Mouse (Mus musculus) heart, postnatal 25 days (tissue): Measurements from ENCODE around the gene Traf5. TPM values are rescaled to one million over a fixed set of nuclear protein-coding genes. Genes with fewer than 3 reads are reported as not detected.

Source experiments
- DNase-seq: peaks from one replicate; pipeline ENCODE4 v3.0.0; 2022; ENCODE audit warnings: low spot score
- intact Hi-C: fragments of 180-260 bp; cut with DNase I; formaldehyde crosslinking; loops from one replicate; pipeline ENCODE4 v1.15.1; 2025
- total RNA-seq, 2 experiments: library from RNA; stranded (reverse); gene quantifications; 2 replicates each; pipeline ENCODE4 v1.2.3; 2021

Traf5 gene
- total RNA-seq = 1 to 10 TPM; 7.0 to 7.5 TPM

DNA sequence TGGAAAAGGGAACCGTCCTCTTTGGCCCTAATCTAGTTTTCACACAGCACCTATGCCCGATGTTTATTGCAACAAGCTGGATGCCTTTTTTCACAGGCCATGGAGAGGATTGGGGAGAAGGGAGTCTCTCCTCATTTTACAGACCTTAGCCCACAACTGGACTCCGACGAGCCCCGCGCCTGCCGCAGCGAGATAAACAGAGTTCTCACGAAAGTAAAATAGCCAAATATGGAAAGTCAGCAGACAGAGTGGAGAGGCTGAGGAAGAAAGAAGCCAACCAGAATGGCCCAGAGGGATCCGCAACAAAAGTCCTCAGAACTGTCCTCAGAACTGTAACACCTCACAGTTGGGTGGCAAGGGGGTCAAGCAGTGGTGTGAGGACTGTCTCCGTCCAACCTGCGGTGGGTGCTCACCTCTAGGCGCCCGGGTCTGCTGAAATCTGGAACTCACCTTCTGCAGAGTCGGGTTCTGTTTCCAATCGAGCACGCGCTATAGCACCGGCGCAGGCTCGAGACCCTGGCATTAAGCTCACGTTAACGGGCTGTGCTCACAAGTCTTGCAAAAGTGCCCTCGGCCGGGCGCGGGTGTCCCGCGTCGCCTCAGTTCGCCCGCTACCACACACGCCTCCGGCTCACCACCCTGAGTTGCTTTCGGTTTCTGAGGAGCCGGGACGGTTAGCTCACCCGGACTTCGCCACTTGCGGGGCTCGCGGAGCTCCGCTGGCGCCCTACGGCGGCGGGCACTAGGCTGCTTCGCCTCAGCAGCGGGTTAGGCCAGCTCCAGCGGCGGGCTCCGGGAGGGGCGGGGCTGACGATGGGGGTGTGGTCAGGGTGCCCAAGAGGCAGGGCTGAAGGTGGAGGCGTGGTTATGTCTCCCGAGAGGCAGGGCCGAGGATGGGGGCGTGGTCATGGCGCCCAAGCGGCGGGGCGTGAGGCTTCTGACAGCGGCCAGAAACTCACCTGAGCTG is at the start of gene Traf5:
Traf5 (minus strand) TSS at position 754 of the 967 bp plus-strand sequence.
- intact Hi-C loops = loop anchor here (2.0 to 5.0 kb wide), 3 partner anchors 31 to 515 kb away; partner anchors contain the start of genes Dtl and Ints7

DNA sequence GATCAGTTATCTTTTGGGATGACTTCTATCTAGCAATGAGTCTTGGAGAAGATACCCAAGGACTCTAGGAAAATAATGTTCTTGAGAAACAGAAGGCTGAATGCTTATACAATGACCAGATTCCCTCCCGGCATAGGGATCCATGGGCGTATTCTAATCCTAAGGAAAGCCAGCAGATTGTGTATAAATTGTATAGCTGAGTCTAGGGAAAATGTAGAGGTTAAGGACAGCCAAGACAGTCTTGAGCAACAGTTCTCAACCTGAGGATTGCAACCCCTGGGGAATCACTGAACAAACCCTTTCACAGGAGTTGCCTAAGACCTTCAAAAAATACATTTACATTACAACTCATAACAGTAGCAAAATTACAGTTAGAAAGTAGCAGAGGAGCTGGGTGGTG is 48.0 kb upstream of the Traf5 start:
- intact Hi-C loops = no loop called here
- no peak for DNase-seq

More for the DNA sequence above, at the start of gene Traf5:
- DNase-seq = peak; percentile 92

DNA sequence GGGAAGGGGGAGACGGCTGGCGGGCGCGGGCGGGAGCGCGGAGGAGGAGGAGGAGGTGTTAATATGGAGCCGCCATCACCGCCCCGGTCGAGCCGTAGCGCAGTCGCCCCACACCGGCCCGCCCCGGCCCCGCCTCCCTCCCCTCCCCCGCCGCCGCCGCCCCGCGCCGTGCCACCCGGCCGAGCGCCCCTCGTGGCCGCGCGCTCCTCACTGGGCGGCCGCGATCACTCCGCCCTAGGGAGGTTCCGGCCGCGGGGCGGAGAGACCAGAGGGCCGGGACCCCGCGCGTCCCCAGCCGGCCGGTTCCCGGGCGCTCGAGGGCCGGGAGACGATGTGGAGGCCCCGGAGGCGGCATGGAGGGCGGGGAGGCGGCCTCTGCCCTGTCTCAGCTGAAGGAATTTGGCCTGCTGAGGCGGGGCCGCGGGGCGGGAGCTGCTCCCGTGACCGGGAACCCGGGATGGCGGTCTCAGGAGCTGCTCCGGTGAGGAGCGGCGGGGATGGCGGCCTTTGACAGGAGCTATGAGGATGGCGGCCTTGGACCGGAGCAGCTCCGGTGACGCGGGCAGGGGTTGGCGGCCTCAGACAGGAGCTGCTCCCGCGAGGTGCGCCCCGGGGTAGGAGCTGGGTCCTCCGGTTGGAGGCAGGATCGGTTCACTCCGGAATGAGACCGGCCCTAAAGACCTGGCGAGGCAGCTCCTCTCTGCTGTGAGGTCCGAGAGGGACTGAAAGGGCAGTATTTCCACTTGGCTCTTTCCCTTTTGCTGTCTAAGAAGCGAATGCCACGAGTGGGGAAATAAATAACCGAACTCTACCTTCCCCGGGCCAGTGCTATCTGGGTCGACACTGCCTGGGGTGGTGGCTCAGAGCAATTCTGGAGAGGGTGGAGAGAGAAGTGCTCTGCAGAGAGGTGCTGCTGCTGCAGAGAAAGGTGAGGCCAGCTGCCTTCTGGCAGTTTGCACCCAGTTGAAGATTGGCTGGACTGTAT is 45.9 kb upstream of the Traf5 start, which contains the start of gene Rcor3:
Rcor3 (minus strand) TSS at position 137 of the 985 bp plus-strand sequence.
- DNase-seq = peak; percentile 81
- intact Hi-C loops = no loop called here

DNA sequence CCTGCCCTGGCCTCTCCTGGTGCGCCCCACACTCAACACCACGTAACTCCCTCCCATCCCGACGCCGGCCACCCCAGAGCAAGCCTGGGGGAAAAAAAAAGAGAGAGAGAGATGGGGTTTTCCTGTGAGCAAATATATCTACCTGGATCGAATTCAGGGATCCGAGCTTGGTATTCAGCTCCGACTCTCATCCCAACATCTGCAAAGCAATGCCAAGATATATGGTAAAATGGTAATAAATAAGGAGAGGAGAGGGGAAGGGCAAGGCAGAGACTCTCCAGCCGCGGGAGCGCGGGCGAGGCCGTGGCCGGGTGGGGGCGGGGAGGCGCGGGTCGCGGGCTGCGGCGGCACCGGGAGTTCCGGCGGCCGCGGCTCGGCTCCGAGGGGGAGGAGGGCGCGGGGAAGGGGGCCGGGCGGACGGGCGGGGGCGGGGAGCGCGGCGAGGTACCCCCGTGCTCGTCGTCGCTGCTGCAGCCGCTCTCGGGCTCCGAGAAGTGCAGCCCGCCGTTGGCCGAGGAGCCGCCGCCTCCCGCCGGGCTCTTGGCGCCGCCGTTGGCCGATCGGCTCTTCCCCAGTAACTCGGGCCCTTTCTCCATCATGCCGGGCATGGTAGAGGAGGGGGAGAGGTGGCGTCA is 45.0 kb upstream of the Traf5 start:
- intact Hi-C loops = no loop called here
- no peak for DNase-seq

DNA sequence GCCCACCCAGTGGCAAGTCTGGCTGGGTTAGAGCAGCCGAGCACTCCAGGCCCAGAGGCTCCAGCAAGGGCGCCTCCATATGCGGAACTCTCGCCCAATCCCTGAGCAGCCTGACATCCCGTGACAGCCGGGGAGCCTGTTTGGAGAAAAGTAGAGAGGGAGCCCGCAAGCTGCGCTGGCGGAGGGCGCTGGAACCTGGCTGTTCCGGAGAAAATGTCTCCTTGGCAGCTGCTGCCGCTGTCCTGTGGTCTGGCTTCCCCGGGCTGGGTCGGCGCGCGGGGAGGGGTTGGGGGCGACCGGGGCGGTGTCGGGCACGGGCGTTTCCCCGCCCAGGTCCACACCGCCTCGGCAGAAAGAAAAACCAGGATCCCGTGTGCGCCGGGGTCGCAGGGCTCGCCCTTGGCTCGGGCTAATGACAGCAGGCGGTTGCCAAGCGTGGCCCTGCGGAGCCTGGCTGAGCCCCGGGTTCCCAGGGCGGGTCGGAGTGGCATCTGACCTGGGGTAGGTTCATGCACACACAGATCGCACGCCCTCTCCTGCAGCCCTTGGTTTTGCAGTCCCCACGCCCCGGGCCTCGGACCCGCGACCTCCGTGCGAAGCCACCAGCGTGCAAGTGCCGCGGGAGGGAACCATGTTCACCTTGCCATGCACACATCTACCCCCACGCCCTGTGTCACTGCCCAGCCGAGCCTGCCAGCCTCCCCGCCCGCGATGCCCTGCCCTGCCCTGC is 44.4 kb upstream of the Traf5 start:
- intact Hi-C loops = no loop called here
- DNase-seq = peak; percentile 75

DNA sequence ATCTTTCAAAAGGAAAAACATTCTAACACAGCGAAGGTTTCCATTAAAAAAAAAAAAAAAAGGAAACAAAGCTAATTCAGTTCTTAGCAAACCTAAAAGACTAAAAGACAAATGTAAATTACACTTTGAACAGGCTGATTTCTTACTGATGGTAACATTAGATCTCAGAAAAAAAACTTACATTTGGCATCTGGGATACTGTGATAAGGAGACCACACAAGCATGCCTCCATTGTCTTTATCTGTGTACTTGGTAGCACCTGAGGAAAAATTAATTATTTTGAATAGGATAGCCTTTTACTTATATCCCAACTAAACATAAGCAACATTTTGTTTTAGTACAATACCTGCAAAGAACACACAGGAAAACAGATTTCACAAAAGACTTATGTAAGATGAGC is 37.8 kb upstream of the Traf5 start:
- intact Hi-C loops = no loop called here
- DNase-seq = no peak

DNA sequence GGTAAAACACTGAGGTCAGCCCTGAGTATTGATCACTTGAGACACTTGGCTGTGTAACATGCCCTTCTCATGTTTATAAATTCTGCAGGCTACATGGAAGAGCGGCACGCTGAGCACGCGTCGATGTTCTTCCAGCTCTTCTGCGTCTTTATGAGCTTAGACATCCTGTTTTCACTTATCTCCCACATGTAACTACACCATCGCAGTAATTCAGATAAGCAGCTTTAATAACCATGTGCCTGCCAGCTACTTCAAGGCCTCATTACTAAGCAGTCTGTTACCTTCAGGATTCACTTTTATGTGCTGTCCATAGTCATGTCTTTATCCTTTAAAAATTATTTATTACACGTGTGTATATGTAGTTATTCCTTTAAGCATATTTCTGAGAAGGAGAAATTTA is 36.0 kb upstream of the Traf5 start:
- intact Hi-C loops = no loop called here
- no peak for DNase-seq

DNA sequence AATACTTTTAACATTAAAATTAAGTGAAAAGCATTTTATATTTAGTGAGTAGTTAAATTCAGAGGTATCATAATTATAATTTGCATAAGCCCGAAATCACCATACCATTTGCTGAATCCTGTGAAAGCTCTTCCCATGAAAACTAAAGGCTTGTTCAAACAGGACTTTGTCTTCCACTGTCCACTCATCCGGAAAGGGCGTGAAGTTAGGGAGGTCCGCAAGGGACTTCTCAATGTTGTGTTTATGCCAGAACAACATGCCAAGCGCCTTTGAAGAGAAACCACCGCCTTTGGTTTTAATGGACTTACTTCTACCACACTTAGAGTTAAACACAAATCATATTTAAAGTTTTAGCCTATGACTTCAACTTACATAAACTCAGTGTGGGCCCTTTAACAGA is 33.4 kb upstream of the Traf5 start:
- intact Hi-C loops = no loop called here
- DNase-seq = no peak

DNA sequence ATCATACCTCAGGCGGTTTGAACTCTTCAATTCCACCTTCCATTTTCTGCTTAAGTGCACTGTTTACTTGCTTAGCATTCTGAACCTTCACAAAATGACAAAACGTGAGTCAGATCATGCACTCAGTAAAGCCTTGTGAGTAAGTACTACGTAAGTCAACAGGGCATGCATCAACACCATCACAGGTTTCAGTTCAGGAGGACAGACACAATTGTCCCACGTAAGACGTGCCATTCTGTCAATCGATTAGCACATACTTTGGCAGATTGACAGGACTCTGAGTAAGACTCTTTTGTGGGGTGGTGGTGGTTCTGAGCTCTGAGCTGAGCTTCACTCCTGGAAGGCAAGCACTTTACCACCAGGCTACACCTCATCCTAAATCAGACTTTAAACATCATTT is 23.9 kb upstream of the Traf5 start:
- DNase-seq = no peak
- intact Hi-C loops = no loop called here

DNA sequence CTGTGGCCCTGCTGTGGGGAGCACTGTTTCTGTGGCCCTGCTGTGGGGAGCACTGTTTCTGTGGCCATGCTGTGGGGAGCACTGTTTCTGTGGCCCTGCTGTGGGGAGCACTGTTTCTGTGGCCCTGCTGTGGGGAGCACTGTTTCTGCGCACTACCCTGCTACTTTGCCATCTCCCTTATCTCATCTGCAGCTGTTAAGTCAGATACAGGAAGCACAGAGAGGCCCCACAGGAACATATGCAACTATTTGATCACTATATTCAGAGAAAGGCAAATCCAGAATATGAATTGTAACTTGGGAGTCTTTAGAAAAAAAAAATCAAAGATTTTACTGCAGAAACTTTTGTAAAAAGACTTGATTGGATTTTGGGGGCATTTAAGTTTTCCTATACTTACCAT is 23.0 kb upstream of the Traf5 start:
- intact Hi-C loops = no loop called here
- DNase-seq = no peak

DNA sequence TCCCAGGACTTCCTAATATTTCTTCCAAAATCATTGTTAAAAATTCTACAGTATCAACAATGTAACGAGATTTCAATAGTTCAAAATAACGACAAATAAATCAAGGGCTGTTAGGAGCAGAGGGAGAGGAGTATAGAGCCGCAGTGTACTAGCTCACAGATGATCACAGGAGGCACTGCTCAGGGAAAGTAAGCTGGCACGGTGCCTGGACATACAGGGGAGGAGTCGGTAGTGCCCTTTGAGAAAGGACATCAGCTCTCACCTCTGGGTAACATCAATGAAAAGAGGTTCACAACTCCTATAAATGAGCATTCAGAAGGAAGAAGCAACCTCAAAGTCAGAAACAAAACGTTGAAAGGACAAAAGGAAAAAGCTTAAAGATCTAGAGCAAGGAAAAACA is 16.8 kb upstream of the Traf5 start:
- DNase-seq = no peak
- intact Hi-C loops = no loop called here

DNA sequence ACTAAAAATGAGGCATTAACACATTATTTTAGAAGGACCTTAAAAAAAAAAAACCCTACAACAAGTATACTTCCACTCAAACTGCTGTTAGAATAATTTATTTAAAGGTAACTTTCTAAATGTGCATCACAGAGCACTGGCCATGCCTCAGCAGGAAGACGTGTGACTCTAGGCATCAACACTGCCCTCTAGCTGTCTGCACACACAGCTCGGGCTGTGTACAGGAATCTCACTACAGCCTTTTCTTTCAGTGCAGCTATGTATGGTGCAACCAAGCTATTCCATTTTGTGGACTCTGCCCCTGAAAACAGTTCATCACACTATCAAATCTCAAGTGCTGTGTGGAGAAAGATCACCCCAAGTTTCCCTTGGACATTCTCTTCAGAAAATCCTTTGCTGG is 15.0 kb upstream of the Traf5 start:
- intact Hi-C loops = no loop called here
- DNase-seq = no peak

DNA sequence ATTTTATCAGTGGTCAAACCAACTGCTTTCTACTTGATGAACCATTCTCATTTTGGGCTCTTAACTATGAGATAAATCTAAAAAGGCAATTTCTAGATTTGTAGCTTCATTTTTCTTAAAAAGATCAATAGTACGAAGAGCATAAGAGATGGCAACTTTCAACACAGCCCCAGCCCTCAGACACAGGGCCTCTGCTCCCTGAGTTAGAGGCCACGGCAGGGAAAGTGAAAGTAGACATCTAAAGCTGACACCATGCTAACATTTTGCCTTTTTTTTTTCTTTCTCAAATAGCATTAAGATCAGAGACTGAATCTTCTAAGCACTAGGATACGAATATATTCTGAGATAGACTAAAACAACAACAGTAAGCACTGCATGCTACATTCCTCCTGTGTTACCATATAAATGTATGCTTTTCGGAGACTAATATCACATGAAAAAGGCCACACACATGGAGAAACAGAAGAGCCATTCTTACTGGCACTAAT is 13.6 kb upstream of the Traf5 start:
- DNase-seq = no peak
- intact Hi-C loops = no loop called here

DNA sequence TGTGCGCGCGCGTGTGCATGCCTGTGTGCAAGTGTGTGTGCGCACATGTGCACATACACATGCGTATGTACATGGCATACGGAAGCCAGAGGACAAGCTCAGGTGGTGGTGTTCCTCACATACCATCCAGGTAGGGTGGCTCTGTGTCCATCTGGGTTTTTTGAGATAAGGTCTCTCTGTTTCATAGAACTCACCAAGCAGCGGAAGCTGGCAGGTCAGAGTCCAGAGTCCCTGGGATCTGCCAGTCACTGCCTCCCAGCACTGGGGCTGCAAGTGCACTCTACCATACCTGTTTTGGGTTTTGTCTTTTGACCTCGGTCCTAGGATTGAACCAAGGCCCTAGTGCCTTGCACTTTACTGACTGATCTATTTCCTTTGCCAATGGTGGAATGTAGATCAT is 11.7 kb upstream of the Traf5 start:
- intact Hi-C loops = no loop called here
- DNase-seq = no peak

DNA sequence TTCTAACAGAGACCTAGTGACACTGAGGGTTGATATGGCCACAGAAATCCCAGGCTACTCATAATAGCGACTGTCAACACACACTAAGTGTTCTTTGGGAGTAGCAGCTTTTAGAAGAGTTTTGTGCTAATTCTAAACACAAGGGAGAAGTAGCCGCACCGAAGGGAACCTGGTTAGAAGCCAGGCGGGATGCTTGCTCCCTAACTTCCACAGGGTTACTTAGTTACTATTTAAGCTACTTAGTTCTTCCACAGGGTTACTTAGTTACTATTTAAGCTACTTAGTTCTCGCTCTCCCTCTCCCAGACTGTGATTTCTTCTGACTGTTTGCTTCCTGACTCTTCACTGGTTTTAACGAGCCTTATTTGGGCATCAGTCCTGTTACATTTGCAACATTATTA is 10.8 kb upstream of the Traf5 start:
- no peak for DNase-seq
- intact Hi-C loops = no loop called here

DNA sequence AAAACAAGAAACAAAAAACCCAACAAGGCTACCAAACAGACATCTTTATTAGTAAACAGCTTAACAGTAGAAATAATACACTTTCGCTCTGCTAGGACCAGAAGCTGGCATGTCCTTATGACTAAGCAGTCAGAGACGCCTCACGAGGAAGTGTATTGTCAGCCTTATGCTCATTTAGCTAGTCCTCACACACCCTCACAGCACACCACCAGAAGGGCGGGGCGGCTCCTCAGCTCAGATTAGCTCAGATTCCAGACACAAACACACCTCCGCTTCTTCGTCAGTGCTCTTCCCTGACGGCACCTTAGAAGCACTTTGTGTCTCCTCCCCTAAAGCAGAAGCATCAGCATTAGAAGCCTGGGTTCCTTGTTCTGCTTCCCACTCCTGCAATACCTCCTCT is 9.0 kb upstream of the Traf5 start:
- no peak for DNase-seq
- intact Hi-C loops = no loop called here

DNA sequence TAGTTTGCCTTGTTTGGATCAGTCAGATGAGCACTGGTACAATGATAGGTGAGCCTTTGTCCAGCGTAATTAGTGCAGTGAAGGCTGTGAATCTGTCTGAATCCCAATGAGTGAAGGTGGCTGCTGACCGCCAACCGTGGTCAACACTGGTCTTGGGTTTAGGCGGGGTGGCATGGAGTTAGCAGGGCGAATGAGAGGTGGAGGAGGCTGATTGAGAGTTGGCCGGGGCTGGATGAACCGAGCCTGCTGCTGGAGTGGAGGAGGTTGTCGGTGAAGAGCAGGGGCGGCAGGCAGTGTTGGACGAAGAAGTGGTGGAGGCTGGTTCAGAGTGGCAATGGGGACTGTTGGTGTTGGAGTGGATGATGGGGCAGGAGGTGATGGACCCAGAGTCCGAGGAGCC is 8.4 kb upstream of the Traf5 start:
- no peak for DNase-seq
- intact Hi-C loops = no loop called here

DNA sequence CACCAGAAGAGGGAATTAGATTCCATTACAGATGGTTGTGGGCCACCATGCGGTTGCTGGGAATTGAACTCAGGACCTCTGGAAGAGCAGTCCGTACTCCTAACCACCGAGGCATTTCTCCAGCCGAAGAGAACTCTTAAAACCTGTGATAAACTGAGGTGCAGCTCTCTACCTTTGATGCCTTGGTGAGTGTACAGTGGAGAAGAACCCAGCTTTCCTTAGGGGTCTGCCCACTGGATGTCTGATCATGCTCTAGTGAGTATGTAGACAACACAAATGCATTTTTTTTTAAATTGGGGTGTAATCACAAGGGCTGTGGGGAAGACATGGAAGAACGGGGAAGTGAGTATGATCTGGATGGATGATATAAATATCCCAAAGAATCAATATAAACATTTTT is 3.3 kb upstream of the Traf5 start:
- intact Hi-C loops = no loop called here
- DNase-seq = no peak

DNA sequence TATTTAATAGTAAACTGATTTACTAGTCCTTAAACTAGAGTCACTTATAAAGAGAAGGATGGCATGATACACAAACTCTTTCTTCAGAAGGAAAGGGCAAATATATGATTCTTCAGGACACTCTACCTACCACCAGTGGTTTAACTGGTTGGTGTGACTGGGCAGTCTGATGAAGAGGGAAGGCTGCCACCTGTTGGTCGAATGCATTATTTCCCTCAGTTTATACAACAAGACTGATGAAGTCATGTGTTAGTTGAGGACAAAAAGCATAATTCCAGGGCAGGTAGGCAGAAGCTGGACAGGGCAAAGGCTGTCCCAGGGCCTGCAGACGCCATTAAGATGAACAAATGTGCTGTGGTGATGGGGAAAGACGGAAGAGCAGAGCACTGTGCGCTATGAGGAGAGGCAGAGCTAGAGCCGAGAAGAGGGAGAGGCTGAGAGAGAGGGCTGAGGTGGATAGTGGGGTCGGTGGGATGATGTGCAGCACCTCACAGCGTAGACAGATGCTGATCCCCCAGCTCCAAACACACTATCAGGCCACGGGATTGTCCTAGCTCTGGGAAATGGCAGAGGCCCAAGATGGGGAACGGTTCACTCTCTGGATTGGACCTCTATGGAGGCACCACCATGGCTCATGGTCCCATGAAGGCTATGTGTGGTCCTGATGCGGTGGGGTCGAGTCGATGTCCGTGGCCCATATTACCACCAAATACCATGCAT is 2.3 kb upstream of the Traf5 start:
- DNase-seq = no peak
- intact Hi-C loops = loop anchor here (1.0 to 5.0 kb wide), 2 partner anchors 260 to 517 kb away; partner anchors contain the start of genes Dtl and Ints7
